Mouse (Mus musculus) cerebellum, postnatal 25 days (tissue): Measurements from ENCODE around the gene C2.
A peak's percentile ranks its signal among the peaks of the same experiment; 100 is the strongest.

Source experiments
- DNase-seq, 2 experiments: peaks; one replicate each; pipeline ENCODE4 v3.0.0; 2021; ENCODE audit warnings: mixed read lengths in 2 of 2

The C2 gene

GRCm38 (mm10) chr17:34814818-34815370, 83.2 kb downstream of the C2 start:
- no peak for DNase-seq

GRCm38 (mm10) chr17:34813747-34814146, 84.3 kb downstream of the C2 start:
- peak; percentile 56 to 72 for DNase-seq
